Mouse (Mus musculus): Measurements from ENCODE around the gene Rhbg. TPM values are rescaled to one million over a fixed set of nuclear protein-coding genes. Genes with fewer than 3 reads are reported as not detected.
A peak's percentile ranks its signal among the peaks of the same experiment; 100 is the strongest.

Rhbg gene
- total RNA-seq, 2 experiments from 2014 or later: not detected

DNA sequence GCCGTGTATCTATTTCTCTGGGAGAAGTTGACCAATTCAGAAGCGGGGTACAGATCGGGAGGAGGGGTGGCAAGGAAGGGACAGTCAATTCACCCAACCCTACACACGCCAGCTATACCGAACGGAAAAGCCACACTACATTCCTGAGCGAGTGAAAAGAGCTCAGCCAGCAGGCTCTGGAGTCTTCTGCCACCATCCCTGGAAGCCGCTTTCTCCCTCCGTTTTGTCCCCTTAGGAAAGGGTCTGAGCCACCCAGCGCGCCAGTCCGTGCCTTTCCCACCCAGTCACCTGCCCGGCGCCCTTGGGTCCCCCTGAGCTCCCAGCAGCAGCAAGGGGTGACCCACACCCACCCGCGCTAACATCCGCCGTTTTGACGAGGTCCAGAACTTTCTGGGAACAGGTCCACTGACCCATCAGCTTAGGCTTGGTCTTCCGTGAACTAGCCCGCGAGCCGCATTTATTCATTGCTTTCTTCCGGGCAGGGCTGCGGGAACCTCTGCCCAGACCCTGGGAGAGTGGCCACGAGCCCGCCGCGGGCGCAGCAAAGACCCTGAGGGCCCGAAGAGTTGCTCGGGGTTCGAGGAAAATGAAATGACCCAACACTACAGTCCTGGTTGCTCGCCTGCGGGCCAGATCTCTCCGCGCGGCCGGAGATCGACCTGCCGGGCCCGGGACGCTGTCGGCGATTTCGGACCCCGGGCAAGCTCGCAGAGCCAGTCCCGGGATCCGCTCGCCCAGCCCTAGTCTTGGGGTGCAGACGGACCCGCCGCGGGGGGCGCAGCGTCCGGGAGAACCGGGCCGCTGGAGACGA lies 54.1 kb downstream of the Rhbg start:
- peak in 1 of 2 experiments; percentile 54 for DNase-seq (ENCODE audit: low spot score in 2 of 2)
- intact Hi-C loops (cut with DNase I): loop anchor here (2.0 kb wide), 1 partner anchor 14 kb away; no protein-coding TSS in a partner anchor

DNA sequence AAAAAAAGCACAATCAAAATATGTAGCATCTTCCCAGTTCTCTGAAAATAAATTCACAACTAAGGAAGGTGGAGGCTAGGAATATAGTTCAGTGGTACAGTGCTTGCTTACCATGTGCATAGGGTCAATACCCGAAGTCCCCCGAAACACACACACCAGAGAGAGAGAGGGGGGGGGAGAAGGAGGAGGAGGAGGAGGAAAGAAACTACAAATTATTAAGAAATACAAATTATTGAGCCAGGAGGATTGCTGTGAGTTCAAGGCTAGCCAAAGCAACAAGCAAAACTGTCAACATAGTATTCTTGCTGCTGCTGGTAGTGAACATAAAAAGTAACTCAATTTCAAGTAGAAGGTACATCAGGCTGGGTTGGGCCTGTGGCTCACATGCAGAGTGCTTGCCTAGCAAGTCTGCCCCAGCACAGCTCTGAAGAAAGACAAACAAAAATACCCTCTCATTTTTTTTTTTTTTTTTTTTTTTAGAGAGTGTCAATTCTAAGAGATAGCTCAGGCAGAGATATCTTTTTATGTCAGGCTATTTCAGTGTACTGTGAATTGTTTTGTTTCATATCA lies 54.9 kb downstream of the Rhbg start:
- DNase-seq (ENCODE audit: low spot score in 2 of 2): no peak
- intact Hi-C loops (cut with DNase I): loop anchor here (2.0 kb wide), 1 partner anchor 15 kb away; no protein-coding TSS in a partner anchor

GRCm38 (mm10) chr3:88198505-88199020 lies 55.9 kb downstream of the Rhbg start:
- DNase-seq (ENCODE audit: low spot score in 2 of 2): no peak

GRCm38 (mm10) chr3:88197741-88198504 lies 56.6 kb downstream of the Rhbg start:
- intact Hi-C loops (cut with DNase I): no loop called here
- no peak for DNase-seq (ENCODE audit: low spot score in 2 of 2)

More at GRCm38 (mm10) chr3:88198505-88199020, 55.9 kb downstream of the Rhbg start:
- intact Hi-C loops (cut with DNase I): no loop called here

Small RNA genes lying within 50 kb of the gene (microRNA-seq; reads per million reads assigned to microRNA genes)
- gene Gm25641: not detected
- gene Mir3093: 32.2 reads per million, percentile 45 among the genes with 10 or more reads in this experiment
- gene Mir9-1: not detected

Other genes with a start within 250 kb of the Rhbg start
- 10 to 100 TPM; 14.5 to 15.4 TPM for gene Hapln2, start 227.1 kb downstream of the Rhbg start, total RNA-seq (2021)
- gene Gpatch4, start 211.6 kb downstream of the Rhbg start, total RNA-seq (2021): 10 to 100 TPM; 14.9 to 17.5 TPM
- 10 to 100 TPM; 61.7 to 74.4 TPM for gene Naxe, start 196.2 kb downstream of the Rhbg start, total RNA-seq (2021)
- not detected for gene Ttc24, start 176.4 kb downstream of the Rhbg start, total RNA-seq (2021)
- 1 to 10 TPM in 1 of 2 experiments, under 1 TPM in 1; 0.23 to 1.1 TPM for gene Iqgap3, start 172.7 kb downstream of the Rhbg start, total RNA-seq (2021)
- 100 to 1,000 TPM; 203 to 231 TPM for gene Mef2d, start 112.3 kb downstream of the Rhbg start, total RNA-seq (2021)
- under 1 TPM; 0.45 to 0.52 TPM for gene Gm38392, start 32.5 kb upstream of the Rhbg start, total RNA-seq (2021)
- gene Tsacc, start 42.3 kb upstream of the Rhbg start, total RNA-seq (2021): 1 to 10 TPM; 2.3 to 6.0 TPM
- 100 to 1,000 TPM; 170 TPM for gene Cct3, start 42.4 kb upstream of the Rhbg start, total RNA-seq (2021)
- gene Glmp, start 70.3 kb upstream of the Rhbg start, total RNA-seq (2021): 100 to 1,000 TPM in 1 of 2 experiments, 10 to 100 TPM in 1; 90.8 to 101 TPM
- 1 to 10 TPM in 1 of 2 experiments, under 1 TPM in 1; 0.41 to 1.8 TPM for gene Tmem79, start 81.4 kb upstream of the Rhbg start, total RNA-seq (2021)
- 10 to 100 TPM; 68.3 to 82.9 TPM for gene Smg5, start 81.6 kb upstream of the Rhbg start, total RNA-seq (2021)
- gene Paqr6, start 109.9 kb upstream of the Rhbg start, total RNA-seq (2021): 1 to 10 TPM; 6.9 to 8.4 TPM
- 1 to 10 TPM in 1 of 2 experiments, not detected in 1; 1.8 TPM for gene Bglap3, start 118.0 kb upstream of the Rhbg start, total RNA-seq (2021)
- 1 to 10 TPM; 2.6 to 2.7 TPM for gene Bglap2, start 124.0 kb upstream of the Rhbg start, total RNA-seq (2021)
- gene Bglap, start 129.8 kb upstream of the Rhbg start, total RNA-seq (2021): 1 to 10 TPM in 1 of 2 experiments, not detected in 1; 1.8 TPM
- gene Pmf1, start 155.6 kb upstream of the Rhbg start, total RNA-seq (2021): 1 to 10 TPM; 6.0 to 7.3 TPM
- 10 to 100 TPM; 77.1 to 84.0 TPM for gene Slc25a44, start 170.4 kb upstream of the Rhbg start, total RNA-seq (2021)
- gene Sema4a, start 206.5 kb upstream of the Rhbg start, total RNA-seq (2021): 10 to 100 TPM; 52.2 to 66.7 TPM